In the genomic region with DNA sequence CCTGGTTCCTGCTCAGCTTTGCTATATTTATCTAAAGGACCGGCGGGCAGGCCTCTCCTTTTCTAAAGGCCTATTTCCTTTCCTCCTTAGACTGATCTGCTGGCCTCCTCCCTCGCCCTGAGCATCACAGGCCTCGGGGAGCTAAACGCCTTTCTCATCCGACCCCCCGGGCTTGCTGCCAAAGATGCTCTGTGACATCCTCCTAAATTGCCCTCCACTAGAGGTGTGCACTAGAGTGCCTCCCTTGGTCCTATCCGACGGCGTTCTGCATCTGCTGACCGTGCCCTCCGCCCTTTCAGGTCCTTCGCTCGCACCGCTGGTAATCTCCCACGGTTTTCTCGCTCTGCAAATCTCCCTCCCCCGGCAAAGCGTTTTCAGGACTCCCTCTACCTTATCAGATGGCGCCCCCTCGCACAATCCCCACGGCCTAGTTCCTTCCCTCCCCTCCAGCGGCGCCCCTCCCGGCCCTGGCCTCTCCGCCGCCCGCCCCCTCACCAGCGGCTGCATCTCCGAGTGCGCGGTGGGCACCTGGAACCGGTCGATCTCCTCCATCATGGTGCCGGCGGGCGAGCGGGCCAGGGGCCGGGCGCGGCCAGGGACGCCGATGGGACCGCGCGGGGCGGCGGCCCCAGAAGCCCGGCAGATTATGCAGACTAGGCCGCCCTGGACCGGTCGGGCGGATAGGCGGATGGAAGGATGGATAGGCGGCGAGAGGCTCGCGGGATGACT, we compare ENCODE assay signal across 8 mouse cellular contexts. TPM values are rescaled to one million over a fixed set of nuclear protein-coding genes. Genes with fewer than 3 reads are reported as not detected.
DNase-seq lines count a peak whose midpoint lies in the region; ATAC-seq and TF ChIP-seq lines count a peak whose summit lies in the region.

No protein-coding gene starts in this region.

- H3K9ac ChIP-seq in neural tube, embryonic 11.5 days (ENCODE audit: low read length) = peak overlapping the region; percentile 85
- peak overlapping the region; percentile 62 for H3K9ac ChIP-seq in limb, embryonic 14.5 days (ENCODE audit: low read depth, low read length, severe bottlenecking)
- H3K9ac ChIP-seq in midbrain, embryonic 15.5 days = peak overlapping the region; percentile 86

- H3K4me3 ChIP-seq in neural tube, embryonic 11.5 days (ENCODE audit: low read depth, low read length) = peak overlapping the region; percentile 86
- H3K4me3 ChIP-seq in cerebellum, adult 2 months (replicated peaks; ENCODE audit: insufficient read depth, low read depth, low read length) = peak overlapping the region; percentile 75
- H3K4me3 ChIP-seq in limb, embryonic 14.5 days (replicated peaks; ENCODE audit: low read length) = peak overlapping the region; percentile 69
- peak overlapping the region; percentile 85 for H3K4me3 ChIP-seq in midbrain, embryonic 15.5 days

- H3K36me3 ChIP-seq in neural tube, embryonic 11.5 days (ENCODE audit: control insufficient read depth, insufficient read depth, low read length) = no peaks in the 10 kb centered on the region
- no peaks in the 10 kb centered on the region for H3K36me3 ChIP-seq in limb, embryonic 14.5 days (ENCODE audit: control insufficient read depth, insufficient read depth, low read length)
- H3K36me3 ChIP-seq in midbrain, embryonic 15.5 days (replicated peaks) = no peaks in the 10 kb centered on the region

- H3K9me3 ChIP-seq in neural tube, embryonic 11.5 days (ENCODE audit: control insufficient read depth, low read length) = no peaks in the 10 kb centered on the region
- no peaks in the 10 kb centered on the region for H3K9me3 ChIP-seq in limb, embryonic 14.5 days (ENCODE audit: control insufficient read depth, low read length)
- H3K9me3 ChIP-seq in midbrain, embryonic 15.5 days = no peaks in the 10 kb centered on the region

- peak overlapping the region; percentile 73 for H3K4me2 ChIP-seq in neural tube, embryonic 11.5 days (ENCODE audit: low read depth)
- H3K4me2 ChIP-seq in limb, embryonic 14.5 days (replicated peaks; ENCODE audit: low read depth, low read length, severe bottlenecking) = peak overlapping the region; percentile 91
- H3K4me2 ChIP-seq in midbrain, embryonic 15.5 days = peak overlapping the region; percentile 76

- ATAC-seq in neural tube, embryonic 11.5 days (ENCODE audit: insufficient read depth, low FRiP score, low TSS enrichment) = peak; percentile 81
- peak; percentile 2 for ATAC-seq in inflammation-experienced regulatory T-cells, adult 6 months
- ATAC-seq in limb, embryonic 14.5 days (ENCODE audit: low FRiP score, low read depth) = no peak
- peak; percentile 73 for ATAC-seq in midbrain, embryonic 15.5 days (replicated peaks)

- 0 out of 2 replicates have a peak, but pooled peaks cover 2% of the 10 kb centered on the region for H3K27me3 ChIP-seq in neural tube, embryonic 11.5 days (ENCODE audit: control insufficient read depth, insufficient read depth, low read length)
- H3K27me3 ChIP-seq in cerebellum, adult 2 months (ENCODE audit: control insufficient read depth, insufficient read depth, low read length) = no peaks in the 10 kb centered on the region
- H3K27me3 ChIP-seq in limb, embryonic 14.5 days (ENCODE audit: control insufficient read depth, insufficient read depth, low read length) = peaks cover 16% of the 10 kb centered on the region
- H3K27me3 ChIP-seq in midbrain, embryonic 15.5 days (replicated peaks) = peaks cover 4% of the 10 kb centered on the region; the same call in 1 of the 2 replicates

- peak; percentile 37 for DNase-seq in neural tube, embryonic 11.5 days (ENCODE audit: low spot score)
- DNase-seq in neural tube, embryonic 10.5 days (ENCODE audit: extremely low spot score, low spot score) = no peak
- DNase-seq in cerebellum, adult 2 months = peak; percentile 63 to 71
- DNase-seq in frontal cortex, postnatal 10 days (ENCODE audit: low spot score in 2 of 2) = peak; percentile 68 to 69
- no peak for DNase-seq in limb, embryonic 14.5 days (ENCODE audit: low spot score)
- DNase-seq in thymus, postnatal 10 days (ENCODE audit: low spot score in 2 of 2) = peak; percentile 55 to 58

- peak overlapping the region; percentile 91 for H3K27ac ChIP-seq in neural tube, embryonic 11.5 days (ENCODE audit: low read depth, low read length)
- peak overlapping the region; percentile 76 for H3K27ac ChIP-seq in cerebellum, adult 2 months (ENCODE audit: insufficient read depth, low read length)
- no peak overlapping the region for H3K27ac ChIP-seq in limb, embryonic 14.5 days (replicated peaks; ENCODE audit: low read depth, low read length)
- peak overlapping the region; percentile 91 for H3K27ac ChIP-seq in midbrain, embryonic 15.5 days

- peaks cover 7% of the 10 kb centered on the region; the same call in 1 of the 2 replicates for H3K4me1 ChIP-seq in neural tube, embryonic 11.5 days (ENCODE audit: control insufficient read depth, insufficient read depth, low read length)
- peaks cover 15% of the 10 kb centered on the region for H3K4me1 ChIP-seq in cerebellum, adult 2 months (ENCODE audit: control insufficient read depth, insufficient read depth, low read length)
- H3K4me1 ChIP-seq in limb, embryonic 14.5 days (ENCODE audit: control insufficient read depth, insufficient read depth, low read length) = peaks cover 8% of the 10 kb centered on the region
- H3K4me1 ChIP-seq in midbrain, embryonic 15.5 days = peaks cover 33% of the 10 kb centered on the region

- WGBS in neural tube, embryonic 11.5 days = under 1% methylated on average over 58 of the region's 58 CpGs
- 1% methylated on average over 58 of the region's 58 CpGs for WGBS in cerebellum, adult 2 months
- 1% methylated on average over 52 of the region's 58 CpGs for WGBS in limb, embryonic 14.5 days
- WGBS in midbrain, embryonic 15.5 days = under 1% methylated on average over 58 of the region's 58 CpGs

- TF ChIP-seq POLR2A in cerebellum, adult 2 months (IDR thresholded peaks at IDR 0.05; ENCODE audit: borderline replicate concordance, insufficient read depth, low read length) = no peak
- no peak for TF ChIP-seq POLR2A in limb, embryonic 14.5 days (IDR thresholded peaks at IDR 0.05; ENCODE audit: borderline replicate concordance, extremely low read depth, insufficient read depth, insufficient read length)

- no peak for TF ChIP-seq CTCF in cerebellum, adult 2 months (IDR thresholded peaks at IDR 0.05; ENCODE audit: borderline replicate concordance, insufficient read depth, low read depth, low read length)

RNA-seq across cellular contexts. Expression of a gene that starts 0.5 kb away (rescaled TPM):
- 10.2 and 11.6 TPM in 2 replicates for polyA plus RNA-seq in neural tube, embryonic 11.5 days (2014; fragmentation: Nextera tagmentation; extraction: Ambion mirVana)
- polyA plus RNA-seq in cerebellum, adult 2 months (2012; rRNA removed) = 137 and 147 TPM in 2 replicates
- polyA plus RNA-seq in inflammation-experienced regulatory T-cells, adult 6 months (2017; shearing (Covaris generic)) = under 1 TPM; 0.17 to 0.47 (median 0.28) TPM
- polyA plus RNA-seq in limb, embryonic 14.5 days (2012; rRNA removed) = 13.7 and 19.5 TPM in 2 replicates
- 2.4 and 2.6 TPM in 2 replicates for polyA plus RNA-seq in limb, embryonic 14.5 days (2014; fragmentation: Nextera tagmentation; extraction: Ambion mirVana)
- 16.8 and 18.3 TPM in 2 replicates for polyA plus RNA-seq in midbrain, embryonic 15.5 days (2015; fragmentation: Nextera tagmentation; extraction: Ambion mirVana)

RNA-seq across cellular contexts. Expression of a gene that starts 0.7 kb away (rescaled TPM):
- polyA plus RNA-seq in neural tube, embryonic 11.5 days (2014; fragmentation: Nextera tagmentation; extraction: Ambion mirVana) = 0.62 and 2.8 TPM in 2 replicates
- 8.1 and 9.3 TPM in 2 replicates for polyA plus RNA-seq in cerebellum, adult 2 months (2012; rRNA removed)
- polyA plus RNA-seq in inflammation-experienced regulatory T-cells, adult 6 months (2017; shearing (Covaris generic)) = not detected
- polyA plus RNA-seq in limb, embryonic 14.5 days (2012; rRNA removed) = 0.78 and 0.99 TPM in 2 replicates
- 0.67 TPM in 1 of 2 replicates, not detected in the other for polyA plus RNA-seq in limb, embryonic 14.5 days (2014; fragmentation: Nextera tagmentation; extraction: Ambion mirVana)
- polyA plus RNA-seq in midbrain, embryonic 15.5 days (2015; fragmentation: Nextera tagmentation; extraction: Ambion mirVana) = 3.3 and 3.5 TPM in 2 replicates

RNA-seq across cellular contexts. Expression of a gene that starts 51.7 kb away (rescaled TPM):
- polyA plus RNA-seq in neural tube, embryonic 11.5 days (2014; fragmentation: Nextera tagmentation; extraction: Ambion mirVana) = 2.5 and 3.4 TPM in 2 replicates
- polyA plus RNA-seq in cerebellum, adult 2 months (2012; rRNA removed) = 4.3 and 6.4 TPM in 2 replicates
- not detected for polyA plus RNA-seq in inflammation-experienced regulatory T-cells, adult 6 months (2017; shearing (Covaris generic))
- polyA plus RNA-seq in limb, embryonic 14.5 days (2012; rRNA removed) = 0.76 and 0.78 TPM in 2 replicates
- polyA plus RNA-seq in limb, embryonic 14.5 days (2014; fragmentation: Nextera tagmentation; extraction: Ambion mirVana) = 0.44 and 0.50 TPM in 2 replicates
- polyA plus RNA-seq in midbrain, embryonic 15.5 days (2015; fragmentation: Nextera tagmentation; extraction: Ambion mirVana) = 13.8 and 15.5 TPM in 2 replicates

Comparison
In these comparisons a context has a peak if more than half of its experiments do, and no peak if none do; other contexts are left out.
1. DNase-seq: peak in neural tube, embryonic 11.5 days (single experiment), cerebellum, adult 2 months (2 of 2), frontal cortex, postnatal 10 days (2 of 2) and thymus, postnatal 10 days (2 of 2); none in neural tube, embryonic 10.5 days (single experiment) and limb, embryonic 14.5 days (single experiment).
2. Peak in every context shown above with its lines, with median percentiles within 50 percentile points of each other: H3K4me2 ChIP-seq, H3K4me3 ChIP-seq and H3K9ac ChIP-seq.